Mouse (Mus musculus) CD8-positive naive resting alpha-beta T cell, adult 2 months (primary cell): ENCODE measurements around the gene Atp8b4.

ENCODE experiments used
- DNase-seq, 2 experiments: peaks; one replicate each; pipeline ENCODE4 v3.0.0; 2022; ENCODE audit warnings: low read depth in 2 of 2, low spot score in 2 of 2

Gene Atp8b4

DNA sequence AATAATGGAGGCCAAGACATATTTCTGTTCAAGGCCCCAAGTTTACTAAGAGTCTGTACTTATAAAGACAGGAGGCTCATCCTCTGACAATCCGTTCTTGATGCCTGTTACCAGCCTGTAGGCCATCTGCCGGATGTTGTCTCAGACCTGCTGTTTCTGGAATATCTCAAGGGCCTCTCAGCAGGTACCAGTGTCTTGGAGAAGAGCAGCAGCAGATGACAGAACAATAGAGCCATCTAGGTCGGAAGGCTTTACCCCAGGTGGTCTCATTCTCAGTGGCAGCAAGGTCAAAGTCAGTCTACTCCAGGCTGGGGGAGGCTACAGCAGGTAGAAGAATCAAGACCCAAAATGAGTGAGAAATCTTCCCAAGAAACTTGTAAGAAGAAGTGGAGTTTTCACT, 198.1 kb downstream of the Atp8b4 start:
- DNase-seq: no peak

DNA sequence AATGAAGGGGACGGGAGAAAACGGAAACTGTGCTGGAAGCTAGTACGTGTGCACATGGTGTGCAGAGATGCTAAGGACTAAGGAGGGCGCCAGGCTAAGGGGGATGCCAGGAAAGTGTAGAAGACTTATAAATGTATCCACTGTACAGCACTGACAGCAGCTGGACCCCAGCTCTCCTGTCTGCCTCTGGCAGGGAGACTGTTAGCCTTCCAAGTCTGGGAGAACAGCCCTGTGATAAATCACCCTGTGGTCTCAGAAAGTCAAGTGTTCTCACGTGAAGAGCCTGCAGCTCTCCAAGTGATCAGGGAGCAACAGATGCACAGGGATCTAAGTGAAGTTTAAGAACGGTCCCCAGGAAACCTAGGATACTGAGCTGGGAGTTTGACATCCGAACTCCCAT, 209.8 kb downstream of the Atp8b4 start:
- no peak for DNase-seq

DNA sequence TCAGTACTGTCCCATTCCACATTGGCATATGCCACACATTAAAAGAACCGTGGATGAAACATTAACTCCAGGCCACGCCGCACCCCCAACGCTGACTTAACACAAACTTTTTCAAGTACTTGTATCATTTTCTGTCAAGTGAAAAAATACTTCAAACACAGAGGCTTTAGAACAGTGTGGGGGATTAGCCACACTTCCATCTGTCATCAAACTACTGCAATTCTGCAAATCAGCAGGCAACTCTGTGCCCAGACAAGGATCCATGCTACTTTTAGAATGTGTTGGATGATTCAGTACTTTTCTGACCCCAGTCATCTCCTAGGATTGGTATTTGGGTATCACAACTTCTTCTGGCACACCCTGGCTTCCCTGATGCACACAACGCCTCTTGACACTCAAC, 212.5 kb downstream of the Atp8b4 start:
- no peak for DNase-seq

DNA sequence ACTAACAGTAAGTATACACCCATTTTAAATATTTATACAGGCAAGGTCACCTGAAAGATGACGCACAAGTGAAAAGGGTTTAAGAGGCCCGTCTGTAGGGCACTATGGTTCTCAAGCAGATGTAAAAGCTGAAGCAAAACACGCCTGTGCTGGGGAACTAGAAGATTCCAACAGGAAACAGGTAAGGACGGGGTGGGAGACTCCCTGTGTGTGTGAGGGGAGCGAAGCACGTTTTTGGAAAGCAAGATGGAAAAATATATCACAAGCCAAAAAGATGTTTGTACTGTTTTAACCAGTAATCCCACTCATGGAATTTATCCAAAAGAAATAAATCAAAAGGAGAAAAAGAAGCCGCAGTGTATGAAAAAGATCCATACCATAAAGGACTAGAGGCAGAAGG, 214.1 kb downstream of the Atp8b4 start:
- no peak for DNase-seq

DNA sequence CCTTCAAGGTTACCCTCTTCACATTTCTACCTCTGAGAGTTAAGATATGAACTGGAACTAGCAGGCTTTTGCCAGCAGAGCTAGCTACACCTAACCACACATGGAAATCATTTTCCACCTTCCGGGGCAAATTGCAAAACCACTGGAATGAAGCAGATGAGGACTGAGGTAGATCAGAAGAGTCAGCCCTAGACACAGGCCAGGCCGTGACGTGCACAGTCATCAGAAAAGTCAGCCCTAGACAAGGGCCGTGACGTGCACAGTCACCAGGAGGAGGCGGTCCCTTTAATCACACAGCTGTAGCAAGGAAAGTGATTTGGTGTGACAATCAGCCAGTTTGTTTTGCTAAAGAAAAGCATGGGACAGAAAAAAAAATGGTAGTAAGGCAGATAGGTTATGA, 216.4 kb downstream of the Atp8b4 start:
- no peak for DNase-seq

DNA sequence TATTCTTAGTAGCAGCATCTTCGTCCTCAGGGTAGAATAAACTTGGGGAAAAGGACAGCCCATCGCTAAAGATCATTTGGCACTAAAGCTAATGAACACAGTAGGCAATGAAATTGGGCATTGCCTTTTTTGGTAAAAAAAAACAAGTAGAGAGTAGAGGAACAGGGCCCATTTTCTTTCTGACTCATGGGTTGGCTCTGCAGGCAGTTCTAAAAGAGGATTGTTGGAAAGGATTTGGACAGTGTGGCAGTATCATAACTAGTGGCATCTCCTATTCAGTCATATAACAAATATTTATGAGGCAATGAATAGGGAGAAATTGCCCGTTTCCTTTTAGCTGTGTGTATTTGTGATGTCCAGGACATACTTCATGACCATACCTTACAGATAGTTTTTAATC, 217.4 kb downstream of the Atp8b4 start:
- no peak for DNase-seq

DNA sequence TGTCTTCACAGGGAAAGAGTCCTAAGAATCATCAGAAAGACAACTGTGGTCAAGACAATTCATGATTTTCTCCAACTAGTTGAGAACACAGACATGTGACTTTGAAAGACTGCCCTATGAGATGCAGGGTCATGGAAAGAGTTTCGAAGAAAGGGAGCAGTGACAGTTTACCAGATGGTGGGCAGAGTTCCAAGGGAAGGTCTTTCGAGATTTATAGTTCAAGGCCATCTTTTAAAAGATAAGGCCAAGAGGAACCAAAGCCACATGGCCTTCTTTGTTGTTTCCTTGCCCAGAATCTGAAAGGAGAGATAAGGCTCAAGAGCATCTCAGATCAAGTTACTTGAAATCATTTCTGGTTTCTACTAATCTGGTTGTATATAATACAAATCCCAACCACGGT, 225.0 kb downstream of the Atp8b4 start:
- no peak for DNase-seq

DNA sequence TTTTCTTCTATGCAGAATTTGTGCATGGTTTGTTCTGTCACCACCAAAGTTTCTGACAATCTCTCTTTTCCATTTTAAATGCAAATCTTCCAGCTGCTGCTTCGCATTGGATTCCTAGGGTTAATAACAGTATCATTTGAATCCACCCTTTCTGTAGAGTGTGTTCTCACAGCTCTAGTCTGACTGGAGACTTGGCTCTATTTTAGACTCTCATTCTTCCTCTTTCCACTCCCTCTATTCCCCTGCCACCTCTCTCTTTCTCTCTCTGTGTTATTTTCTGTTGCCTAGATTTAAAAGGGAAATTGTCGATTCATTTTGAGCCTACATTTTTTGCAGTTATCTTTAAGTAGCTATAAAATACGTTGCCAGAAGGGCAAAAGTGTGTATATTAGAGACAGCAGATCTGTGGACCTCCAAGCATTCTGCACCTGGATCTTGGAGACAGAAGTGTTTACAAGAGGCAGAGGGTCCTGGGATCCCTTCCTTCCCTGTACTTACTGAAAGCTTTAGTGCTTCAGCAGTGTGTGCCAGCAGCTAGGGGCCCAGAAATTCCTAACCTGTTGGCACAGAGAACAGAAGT, 225.6 kb downstream of the Atp8b4 start:
- no peak for DNase-seq

DNA sequence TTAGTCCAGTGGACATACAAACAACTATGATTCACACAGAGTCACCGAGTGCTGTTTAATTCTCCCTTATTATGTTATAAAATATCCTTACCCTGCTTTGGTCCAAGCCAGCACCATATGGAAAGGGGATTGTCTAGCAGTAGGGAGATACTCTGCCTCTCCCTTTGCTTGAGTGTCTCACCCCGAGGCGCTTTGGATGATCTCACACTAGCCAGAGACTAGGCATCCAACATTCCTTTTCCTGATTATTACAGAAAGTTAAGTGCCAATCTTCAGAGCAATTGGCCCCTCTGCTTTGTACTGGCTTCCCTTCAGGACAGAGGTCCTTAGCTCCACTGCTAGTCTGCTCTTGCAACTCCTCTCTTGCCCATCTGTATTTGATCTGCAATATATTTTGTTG, 226.2 kb downstream of the Atp8b4 start:
- no peak for DNase-seq
